Mouse (Mus musculus): ENCODE results near the gene Nfib.

- no peak for TF ChIP-seq MAX (IDR thresholded peaks at IDR 0.05; ENCODE audit: low read depth)
- TF ChIP-seq POLR2A (IDR thresholded peaks at IDR 0.05; ENCODE audit: insufficient read length, low read depth) = no peak
Observed at GRCm38 (mm10) chr4:82702808-82703207, 2.7 kb downstream of the Nfib start.

All from myocyte (in vitro differentiated cells).